Mouse (Mus musculus): ENCODE data around the gene Ccdc142.
A peak's percentile ranks its signal among the peaks of the same experiment; 100 is the strongest.

Gene Ccdc142

GRCm38 (mm10) chr6:83086121-83087035 is 15.0 kb upstream of the Ccdc142 start, which contains the start of gene Lbx2:
Lbx2 (plus strand) TSS chr6:83086367.
- DNase-seq = no peak

DNA sequence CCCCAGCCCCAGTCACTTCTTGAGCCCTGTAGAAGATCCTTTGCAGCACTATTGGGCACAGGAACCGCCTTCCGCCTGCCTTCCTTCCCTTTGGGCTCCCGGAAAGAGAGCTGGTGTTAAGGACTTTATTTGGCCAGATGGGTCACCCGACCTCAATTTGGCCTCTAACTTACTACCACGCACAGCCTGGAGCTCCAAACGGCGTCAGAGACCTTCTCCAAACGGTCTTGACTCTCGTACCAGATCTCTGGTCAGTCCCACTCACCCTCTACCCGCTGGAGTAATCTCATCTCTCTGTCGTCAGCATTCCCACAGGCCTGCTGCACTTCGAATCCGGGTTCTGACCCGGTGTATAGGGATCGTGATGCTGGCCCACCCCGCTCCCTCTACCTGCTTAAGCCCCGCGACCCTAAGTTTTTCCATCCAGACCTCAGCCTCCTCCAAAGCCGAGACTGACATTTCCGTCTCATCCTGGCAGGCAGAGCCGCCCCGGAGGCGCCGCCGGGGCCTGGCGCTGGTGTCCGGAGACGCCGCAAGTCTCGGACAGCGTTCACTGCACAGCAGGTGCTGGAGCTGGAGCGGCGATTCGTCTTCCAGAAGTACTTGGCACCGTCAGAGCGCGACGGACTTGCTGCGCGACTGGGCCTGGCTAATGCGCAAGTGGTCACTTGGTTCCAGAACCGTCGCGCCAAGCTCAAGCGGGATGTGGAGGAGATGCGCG is 14.0 kb upstream of the Ccdc142 start:
- DNase-seq = peak; percentile 49

- no peak for DNase-seq
Observed at GRCm38 (mm10) chr6:83087926-83088260, 13.5 kb upstream of the Ccdc142 start.

DNA sequence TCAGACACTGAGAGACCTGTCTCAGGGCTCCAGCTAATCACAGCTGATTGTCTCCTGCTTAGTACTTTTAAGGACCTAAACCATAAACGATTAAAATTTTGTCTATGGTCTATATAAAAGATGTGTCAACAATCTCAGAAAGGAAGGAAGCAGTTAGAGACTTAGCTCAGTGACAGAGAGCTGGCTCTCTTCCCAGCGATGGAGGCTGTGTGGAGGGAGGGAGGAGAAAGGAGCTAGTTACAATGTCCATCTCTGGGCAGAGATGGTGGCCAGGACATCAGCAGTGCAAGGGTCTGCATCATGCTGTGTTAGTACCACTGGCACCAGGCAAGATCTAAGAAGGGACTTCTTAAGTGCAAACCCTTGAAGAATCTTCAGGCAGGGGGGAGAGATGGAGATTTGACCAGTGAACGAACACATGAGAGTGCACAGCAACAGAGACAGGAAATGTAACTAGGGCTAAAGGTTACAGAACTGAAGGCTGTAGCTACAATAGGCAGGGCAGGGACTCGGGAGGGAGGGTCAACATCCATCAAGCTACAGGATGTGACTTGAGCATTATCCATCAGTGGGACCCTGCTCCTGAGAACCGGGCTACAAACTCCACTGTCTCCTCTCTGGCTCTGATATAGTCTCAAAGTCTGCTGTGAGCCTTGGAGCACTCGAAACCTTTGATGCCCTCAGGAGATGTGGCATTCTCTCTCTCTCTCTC is 8.8 kb upstream of the Ccdc142 start:
- DNase-seq = peak; percentile 71

DNA sequence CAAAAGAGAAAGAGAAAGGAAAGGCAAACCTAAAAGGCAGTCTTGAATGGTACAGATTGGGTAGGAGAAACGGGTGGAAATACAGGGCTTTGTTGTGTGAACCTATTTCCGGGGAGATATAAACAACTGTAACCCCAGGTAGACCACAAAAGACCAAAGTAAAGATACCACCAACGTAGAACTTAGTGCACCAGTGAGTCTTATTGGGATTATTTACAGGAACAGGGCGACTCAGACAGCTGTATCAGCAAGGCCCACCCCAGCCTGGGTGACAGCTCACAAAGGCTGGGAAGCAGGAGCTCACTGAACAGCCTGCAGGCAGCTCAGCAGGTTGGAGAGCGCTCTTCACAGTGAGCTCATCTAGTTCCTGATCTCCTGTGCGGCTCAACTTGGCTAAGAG is 5.4 kb upstream of the Ccdc142 start:
- DNase-seq = no peak

DNA sequence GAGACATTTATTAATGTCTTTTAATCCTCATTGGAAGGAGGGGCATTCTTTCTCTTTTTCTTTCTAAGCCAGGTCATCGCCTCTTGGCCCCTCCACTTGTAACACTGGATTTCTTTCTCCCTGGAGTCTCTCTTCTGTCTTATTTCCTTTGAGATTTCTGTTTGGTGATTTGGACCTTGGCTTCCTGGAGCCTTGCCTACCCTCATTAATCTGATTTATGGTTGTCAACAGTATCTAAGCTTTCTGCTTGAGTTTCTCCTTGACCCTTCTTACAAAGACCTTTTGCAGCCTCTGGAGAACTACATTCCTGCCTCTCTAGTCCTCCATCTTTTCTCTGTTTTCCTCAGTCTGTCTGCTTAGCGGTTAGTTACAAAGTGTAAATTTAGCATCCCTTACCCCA is 3.0 kb upstream of the Ccdc142 start:
- DNase-seq = peak; percentile 85

- peak; percentile 80 for DNase-seq
Observed at GRCm38 (mm10) chr6:83101688-83102556, 521 bp downstream of the Ccdc142 start.

DNA sequence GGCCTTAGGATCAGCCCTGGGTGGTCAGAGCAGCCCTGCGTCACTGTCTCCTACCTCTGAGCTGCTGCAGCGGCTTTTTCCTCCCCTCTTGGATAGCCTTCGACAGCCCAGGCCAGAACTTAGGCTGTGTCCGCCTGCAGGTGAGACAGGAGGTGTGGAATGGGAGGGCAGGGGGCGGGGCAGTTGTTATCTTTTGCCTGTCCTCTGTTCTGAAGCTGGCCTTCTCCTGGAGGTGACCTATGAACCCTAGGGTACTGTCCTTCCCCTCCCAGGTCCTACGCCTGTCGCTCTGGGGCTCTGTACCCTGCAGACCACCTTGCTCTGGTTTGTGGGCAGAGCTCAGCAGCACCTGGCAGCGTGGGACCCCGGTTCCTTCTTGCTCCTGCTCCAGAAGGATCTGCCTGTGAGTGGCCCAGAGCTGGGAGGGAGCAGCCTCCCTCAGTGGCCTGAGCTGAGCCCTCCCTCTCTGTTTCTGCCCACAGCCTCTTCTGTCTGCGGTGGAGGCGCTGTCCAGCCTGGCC is 1.8 kb downstream of the Ccdc142 start:
- DNase-seq = no peak

- no peak for DNase-seq
Observed at GRCm38 (mm10) chr6:83104158-83104557, 2.8 kb downstream of the Ccdc142 start.

DNA sequence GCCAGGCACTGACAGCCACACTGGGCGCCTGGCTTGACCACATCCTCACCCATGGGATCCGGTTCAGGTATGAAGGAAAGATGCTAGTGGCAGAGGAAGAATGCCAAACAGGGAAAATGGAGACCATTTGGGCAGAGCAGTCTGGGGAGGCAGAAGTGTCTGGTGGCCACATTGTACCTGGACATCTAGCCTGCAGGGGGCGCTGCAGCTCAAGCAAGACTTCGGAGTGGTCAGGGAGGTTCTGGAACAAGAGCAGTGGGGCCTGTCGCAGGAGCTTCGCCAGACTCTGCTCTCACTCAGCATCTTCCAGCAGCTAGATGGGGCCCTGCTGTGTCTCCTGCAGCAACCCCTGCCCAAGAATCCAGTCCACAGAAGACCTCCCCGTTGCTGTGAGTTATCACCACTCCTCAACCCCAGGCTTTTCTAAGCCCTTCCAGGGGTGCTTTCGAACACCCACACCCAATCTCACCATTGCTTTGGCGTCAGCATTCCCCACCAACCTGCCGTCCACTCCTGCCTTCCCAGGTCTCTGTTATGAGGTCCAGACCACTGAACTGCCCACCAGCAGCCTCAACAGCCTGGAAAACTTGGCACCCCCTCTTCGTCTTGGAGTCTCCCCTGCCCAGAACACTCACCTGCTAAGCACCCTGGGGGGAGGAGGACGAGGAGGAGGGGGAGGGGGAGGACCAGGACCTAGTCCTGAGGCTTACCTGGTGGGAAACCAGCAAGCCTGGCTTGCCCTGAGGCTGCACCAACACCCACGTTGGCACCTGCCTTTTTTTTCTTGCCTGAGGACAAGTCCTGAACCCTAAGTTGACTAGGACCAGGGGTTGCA is 6.4 kb downstream of the Ccdc142 start:
- DNase-seq = peak; percentile 79

DNA sequence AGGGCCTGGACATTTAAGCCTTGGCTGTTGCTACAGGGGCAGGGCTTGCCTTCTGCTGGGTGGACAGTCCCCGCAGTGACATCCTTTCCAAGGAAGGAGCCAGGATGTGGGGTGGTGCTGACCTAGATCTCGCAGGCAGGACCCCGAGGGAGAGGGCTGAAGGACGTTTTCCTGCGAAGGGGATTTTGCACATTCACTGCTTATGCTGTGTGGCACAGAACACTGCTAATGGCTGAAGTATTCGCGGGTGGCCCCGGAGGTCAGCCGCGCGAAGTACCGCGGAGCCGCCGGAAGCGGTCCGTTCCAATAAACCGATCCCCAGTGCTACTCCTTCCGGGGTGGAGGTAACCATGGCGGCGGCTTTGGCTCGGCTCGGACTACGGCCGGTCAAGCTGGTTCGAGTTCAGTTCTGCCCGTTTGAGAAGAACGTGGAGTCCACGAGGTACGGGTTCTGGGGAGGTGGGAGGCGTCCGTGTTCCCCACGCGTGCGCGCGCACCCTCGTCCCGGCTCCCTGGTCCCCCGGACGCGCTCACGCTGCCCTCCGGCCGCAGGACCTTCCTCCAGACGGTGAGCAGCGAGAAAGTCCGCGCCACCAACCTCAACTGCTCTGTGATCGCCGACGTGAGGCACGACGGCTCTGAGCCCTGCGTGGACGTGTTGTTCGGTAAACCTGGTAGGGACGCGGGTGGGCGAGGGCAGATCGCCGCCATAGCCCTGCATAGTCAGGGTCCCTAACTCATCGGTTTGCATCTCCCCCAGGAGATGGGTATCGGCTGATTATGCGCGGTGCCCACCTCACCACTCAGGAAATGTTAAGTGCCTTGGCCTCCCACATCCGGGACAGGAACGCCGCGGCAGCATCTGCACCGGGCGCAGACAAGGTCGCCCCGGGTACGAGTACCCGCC is 7.6 kb downstream of the Ccdc142 start, which contains the start of gene Mrpl53:
Mrpl53 (plus strand) TSS at position 279 of the 907 bp plus-strand sequence.
- peak; percentile 87 for DNase-seq

DNA sequence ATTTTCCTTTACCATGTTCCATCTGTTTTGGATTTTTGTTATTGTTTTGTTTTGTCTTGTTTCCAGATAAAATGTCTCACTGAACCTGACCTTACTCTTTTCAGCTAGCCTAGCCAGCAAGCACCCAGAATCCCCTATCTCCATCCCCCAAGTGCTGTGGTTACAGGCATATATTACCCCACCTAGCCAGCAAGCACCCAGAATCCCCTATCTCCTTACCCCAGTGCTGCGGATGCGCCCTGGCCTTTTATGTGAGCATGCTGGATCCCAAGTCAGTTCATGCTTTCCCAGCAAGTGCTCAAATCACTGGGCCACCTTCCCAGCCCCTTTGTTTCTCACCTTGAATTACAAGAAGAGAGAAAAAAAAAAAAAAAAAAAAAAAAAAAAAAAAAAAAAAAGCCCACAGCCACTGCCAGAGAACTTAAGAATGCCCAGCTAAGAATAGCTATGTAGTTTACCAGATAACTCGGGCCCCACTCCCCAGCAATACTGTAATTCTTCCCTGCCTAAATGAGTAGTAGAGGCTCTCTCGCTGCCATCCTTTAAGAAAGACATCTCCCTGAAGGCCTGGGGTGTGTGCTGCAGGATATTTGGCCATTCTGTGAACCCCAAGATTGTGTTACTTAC is 10.2 kb downstream of the Ccdc142 start:
- no peak for DNase-seq

DNA sequence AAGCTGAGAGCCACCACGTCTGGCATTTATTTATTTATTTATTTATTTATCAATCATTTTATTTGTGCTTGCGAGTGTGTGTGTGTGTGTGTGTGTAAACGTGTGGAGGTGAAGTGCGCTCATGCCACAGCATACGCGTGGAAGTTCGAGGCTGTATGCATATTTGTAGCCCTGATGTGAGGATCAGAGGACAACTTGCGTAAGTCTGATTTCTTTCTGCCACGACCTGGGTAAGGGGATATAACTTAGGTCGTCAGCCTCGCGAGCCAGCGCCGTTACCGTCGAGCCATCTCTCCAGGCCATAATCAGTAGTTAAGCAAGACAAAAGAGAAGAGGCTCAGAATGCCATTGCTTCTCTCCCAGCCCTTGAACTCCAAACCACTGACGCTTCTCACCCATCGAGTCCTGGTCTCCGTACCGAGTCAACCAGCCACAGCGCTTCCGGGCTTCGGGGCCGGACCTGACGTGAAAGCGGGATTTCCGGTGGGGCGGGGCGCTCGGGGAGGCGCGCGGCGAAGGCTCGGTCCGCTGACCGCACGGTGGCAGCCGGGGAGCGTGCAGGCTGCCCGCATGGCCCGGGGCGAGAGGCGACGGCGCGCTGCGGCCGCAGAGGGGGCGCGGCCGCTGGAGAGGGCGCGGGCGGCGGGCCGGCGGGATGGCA is 13.7 kb downstream of the Ccdc142 start, which contains the start of gene Mogs:
Mogs (plus strand) TSS at position 486 of the 661 bp plus-strand sequence.
- DNase-seq = peak; percentile 96

DNA sequence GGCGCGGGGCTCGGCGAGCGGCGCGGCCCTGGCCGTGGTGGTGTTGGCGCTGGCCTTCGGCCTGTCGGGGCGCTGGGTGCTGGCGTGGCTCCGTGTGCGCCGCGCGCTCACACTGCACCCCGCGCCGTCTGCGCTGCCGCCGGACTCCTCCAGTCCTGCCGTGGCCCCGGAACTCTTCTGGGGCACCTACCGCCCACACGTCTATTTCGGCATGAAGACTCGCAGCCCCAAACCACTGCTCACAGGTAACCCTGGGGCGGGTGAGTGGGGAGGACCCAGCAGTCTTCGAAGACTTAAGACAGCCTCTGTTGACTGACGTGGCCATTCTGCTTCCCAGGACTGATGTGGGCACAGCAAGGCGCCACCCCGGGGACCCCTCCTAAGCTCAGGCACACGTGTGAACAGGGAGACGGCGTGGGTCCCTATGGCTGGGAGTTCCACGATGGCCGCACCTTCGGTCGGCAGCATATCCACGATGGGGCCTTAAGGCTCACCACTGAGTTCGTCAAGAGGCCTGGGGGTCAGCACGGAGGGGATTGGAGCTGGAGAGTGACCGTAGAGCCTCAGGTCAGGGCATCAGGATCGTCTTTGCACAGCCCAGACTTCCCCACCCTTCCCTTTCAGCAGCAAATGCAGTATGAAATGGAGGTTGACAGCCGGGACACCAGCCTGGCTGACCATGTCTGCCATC is 14.4 kb downstream of the Ccdc142 start:
- no peak for DNase-seq

DNA sequence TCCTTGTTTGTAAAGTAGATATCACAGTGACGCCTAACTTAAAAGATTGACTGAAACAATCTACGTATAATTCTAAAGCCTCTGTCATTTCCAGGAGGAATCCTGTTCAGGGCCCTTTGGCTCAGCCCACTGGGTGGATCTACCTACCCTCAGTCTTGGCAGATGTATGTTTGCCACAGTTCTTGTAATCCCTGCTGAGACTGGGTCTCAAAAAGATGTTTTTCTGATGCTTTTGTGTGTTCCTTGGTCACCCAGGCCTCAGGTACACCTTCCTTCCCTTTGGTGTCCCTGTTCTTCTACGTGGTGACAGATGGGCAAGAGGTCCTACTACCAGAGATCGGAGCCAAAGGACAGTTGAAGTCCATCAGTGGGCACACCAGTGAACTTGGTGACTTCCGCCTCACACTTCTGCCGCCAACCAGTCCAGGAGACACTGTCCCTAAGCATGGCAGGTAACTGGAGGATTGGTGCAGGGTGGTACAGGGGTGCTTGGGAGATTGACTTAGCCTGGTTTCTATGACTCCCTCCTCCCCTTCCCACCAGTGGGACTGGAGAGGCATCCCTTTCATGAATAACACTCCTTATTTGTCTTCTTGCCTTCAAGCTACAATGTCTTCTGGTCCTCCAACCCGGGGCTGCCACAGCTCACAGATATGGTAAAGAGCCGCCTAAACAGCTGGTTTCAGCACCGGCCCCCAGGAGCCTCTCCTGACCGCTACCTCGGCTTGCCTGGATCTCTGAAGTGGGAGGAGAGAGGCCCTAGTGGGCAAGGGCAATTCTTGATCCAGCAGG is 15.2 kb downstream of the Ccdc142 start:
- no peak for DNase-seq

- no peak for DNase-seq
Observed at GRCm38 (mm10) chr6:83117165-83117438, 15.7 kb downstream of the Ccdc142 start.

DNA sequence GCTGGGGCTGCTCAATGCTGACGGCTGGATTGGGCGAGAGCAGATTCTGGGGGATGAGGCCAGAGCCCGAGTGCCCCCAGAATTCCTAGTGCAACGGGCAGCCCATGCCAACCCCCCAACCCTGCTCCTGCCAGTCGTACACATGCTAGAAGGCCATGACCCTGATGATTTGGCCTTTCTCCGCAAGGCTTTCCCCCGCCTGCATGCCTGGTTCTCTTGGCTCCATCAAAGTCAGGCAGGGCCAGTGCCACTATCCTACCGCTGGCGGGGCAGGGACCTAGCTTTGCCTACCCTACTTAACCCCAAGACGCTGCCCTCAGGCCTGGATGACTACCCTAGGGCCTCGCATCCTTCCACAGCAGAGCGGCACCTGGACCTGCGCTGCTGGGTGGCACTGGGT is 16.2 kb downstream of the Ccdc142 start:
- no peak for DNase-seq

DNA sequence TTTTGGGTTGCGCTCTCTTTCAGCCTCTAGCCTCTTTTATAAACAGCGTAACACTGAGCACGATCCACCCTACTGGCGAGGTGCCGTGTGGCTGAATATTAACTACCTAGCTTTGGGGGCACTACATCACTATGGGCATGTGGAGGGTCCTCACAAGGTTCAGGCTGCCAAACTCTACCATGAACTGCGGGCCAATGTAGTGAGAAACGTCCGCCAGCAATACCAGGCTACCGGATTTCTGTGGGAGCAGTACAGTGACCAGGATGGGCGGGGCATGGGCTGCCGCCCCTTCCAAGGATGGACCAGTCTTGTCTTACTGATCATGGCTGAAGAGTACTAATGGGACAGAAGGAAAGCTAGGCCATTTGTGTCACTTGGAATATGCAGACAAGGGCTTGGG is 17.0 kb downstream of the Ccdc142 start:
- DNase-seq = no peak

All from kidney, postnatal 14 days (tissue).